Comparison of ENCODE assay signal across 8 mouse cellular contexts in genomic region chr13:59668501-59669093, GRCm38 (mm10). TPM values are rescaled to one million over a fixed set of nuclear protein-coding genes. Genes with fewer than 3 reads are reported as not detected.
DNase-seq lines count a peak whose midpoint lies in the region; ATAC-seq and TF ChIP-seq lines count a peak whose summit lies in the region.
"Had no signal": no experiment of that assay in that cellular context is flagged by ENCODE, and none has a peak within 500 bp of the region (broad histone marks: within the 10 kb centered on the region; RNA-seq: fewer than 3 reads in every experiment).

No protein-coding gene starts in this region.

- no peaks in the 10 kb centered on the region for H3K27me3 ChIP-seq in E14TG2a.4 (ENCODE audit: insufficient read depth, low read length)
- no peaks in the 10 kb centered on the region for H3K27me3 ChIP-seq in heart, postnatal 0 days (ENCODE audit: control insufficient read depth, insufficient read depth, low read length)
- no peaks in the 10 kb centered on the region for H3K27me3 ChIP-seq in liver, embryonic 12.5 days (replicated peaks)
- H3K27me3 ChIP-seq: hindbrain, embryonic 15.5 days had no signal

- WGBS in heart, postnatal 0 days = 27% methylated on average over 11 of the region's 11 CpGs
- WGBS in liver, embryonic 12.5 days (ENCODE audit: insufficient replicate concordance) = 6% methylated on average over 11 of the region's 11 CpGs

- H3K4me2 ChIP-seq in heart, postnatal 0 days (ENCODE audit: low read depth, low read length) = no peak overlapping the region
- peak overlapping the region; percentile 66 for H3K4me2 ChIP-seq in liver, embryonic 12.5 days
- H3K4me2 ChIP-seq: hindbrain, embryonic 15.5 days had no signal

- H3K9me3 ChIP-seq in E14TG2a.4 (ENCODE audit: low read length) = no peaks in the 10 kb centered on the region
- no peaks in the 10 kb centered on the region for H3K9me3 ChIP-seq in heart, postnatal 0 days (replicated peaks; ENCODE audit: control insufficient read depth, low read length)
- H3K9me3 ChIP-seq in liver, embryonic 12.5 days (replicated peaks) = no peaks in the 10 kb centered on the region
- H3K9me3 ChIP-seq: hindbrain, embryonic 15.5 days had no signal

- ATAC-seq in heart, postnatal 0 days (ENCODE audit: insufficient read depth, low read depth) = peak; percentile 72
- peak; percentile 98 for ATAC-seq in liver, embryonic 12.5 days
- ATAC-seq in cerebellum, adult (ENCODE audit: insufficient number of reproducible peaks, low FRiP score, low TSS enrichment) = no peak

- H3K36me3 ChIP-seq in E14TG2a.4 (ENCODE audit: insufficient read depth, low read length) = peaks cover 45% of the 10 kb centered on the region
- peaks cover 7% of the 10 kb centered on the region; the same call in 1 of the 2 replicates for H3K36me3 ChIP-seq in heart, postnatal 0 days (replicated peaks; ENCODE audit: control insufficient read depth, insufficient read depth, low read length)
- peaks cover 70% of the 10 kb centered on the region for H3K36me3 ChIP-seq in liver, embryonic 12.5 days

- H3K9ac ChIP-seq in heart, postnatal 0 days (replicated peaks; ENCODE audit: low read depth, low read length) = no peak overlapping the region
- peak overlapping the region; percentile 55 for H3K9ac ChIP-seq in liver, embryonic 12.5 days
- H3K9ac ChIP-seq: hindbrain, embryonic 15.5 days had no signal

- no peak for TF ChIP-seq EP300 in heart, postnatal 0 days (IDR thresholded peaks at IDR 0.05; ENCODE audit: low read depth)

- peak; percentile 64 for DNase-seq in ZHBTc4 (ENCODE audit: low read depth, low spot score)
- DNase-seq in heart, postnatal 0 days (ENCODE audit: low spot score) = peak; percentile 36
- DNase-seq in spleen, adult 18-20 months = peak; percentile 51 to 55
- DNase-seq in cerebellum, postnatal 10 days = no peak

- peak overlapping the region; percentile 41 for H3K4me3 ChIP-seq in E14TG2a.4 (replicated peaks; ENCODE audit: low read length)
- H3K4me3 ChIP-seq in heart, postnatal 0 days (ENCODE audit: low read depth, low read length) = no peak overlapping the region
- peak overlapping the region; percentile 33 for H3K4me3 ChIP-seq in liver, embryonic 12.5 days
- H3K4me3 ChIP-seq: hindbrain, embryonic 15.5 days had no signal

- peaks cover 92% of the 10 kb centered on the region for H3K4me1 ChIP-seq in E14TG2a.4 (replicated peaks; ENCODE audit: low read depth, low read length)
- H3K4me1 ChIP-seq in heart, postnatal 0 days (ENCODE audit: control insufficient read depth, insufficient read depth) = peaks cover 3% of the 10 kb centered on the region; the same call in 1 of the 2 replicates
- H3K4me1 ChIP-seq in liver, embryonic 12.5 days = peaks cover 78% of the 10 kb centered on the region

- TF ChIP-seq CTCF in E14TG2a.4 (conservative IDR thresholded peaks at IDR 0.05; ENCODE audit: low read length) = no peak
- TF ChIP-seq CTCF in heart, postnatal 0 days (IDR thresholded peaks at IDR 0.05; ENCODE audit: low read depth) = no peak

- H3K27ac ChIP-seq in heart, postnatal 0 days (ENCODE audit: low read depth) = peak overlapping the region; percentile 49; the same call in 1 of the 2 replicates
- H3K27ac ChIP-seq in liver, embryonic 12.5 days = peak overlapping the region; percentile 92
- H3K27ac ChIP-seq: hindbrain, embryonic 15.5 days had no signal

RNA-seq across cellular contexts. Expression of gene Golm1, which starts 7.0 kb away (rescaled TPM):
- total RNA-seq in heart, postnatal 0 days (2014; rRNA removed; ENCODE audit: low replicate concordance) = 26.6 and 30.4 TPM in 2 replicates
- 19.9 and 20.8 TPM in 2 replicates for polyA plus RNA-seq in heart, postnatal 0 days (2015; fragmentation: Nextera tagmentation; extraction: Ambion mirVana)
- 63.8 and 64.2 TPM in 2 replicates for polyA plus RNA-seq in liver, embryonic 12.5 days (2016; fragmentation: Nextera tagmentation; extraction: Ambion mirVana)

RNA-seq across cellular contexts. Expression of gene 4921517D22Rik, which starts 25.3 kb away (rescaled TPM):
- total RNA-seq in heart, postnatal 0 days (2014; rRNA removed; ENCODE audit: low replicate concordance) = not detected in 2 replicates
- polyA plus RNA-seq in heart, postnatal 0 days (2015; fragmentation: Nextera tagmentation; extraction: Ambion mirVana) = not detected in 2 replicates
- not detected in 2 replicates for polyA plus RNA-seq in liver, embryonic 12.5 days (2016; fragmentation: Nextera tagmentation; extraction: Ambion mirVana)
- polyA plus RNA-seq: hindbrain, embryonic 15.5 days had no signal

RNA-seq across cellular contexts. Expression of gene Spata31d1a, which starts 41.5 kb away (rescaled TPM):
- total RNA-seq in heart, postnatal 0 days (2014; rRNA removed; ENCODE audit: low replicate concordance) = not detected in 2 replicates
- polyA plus RNA-seq in heart, postnatal 0 days (2015; fragmentation: Nextera tagmentation; extraction: Ambion mirVana) = not detected in 2 replicates
- 0.05 TPM in 1 of 2 replicates, not detected in the other for polyA plus RNA-seq in liver, embryonic 12.5 days (2016; fragmentation: Nextera tagmentation; extraction: Ambion mirVana)
- polyA plus RNA-seq: hindbrain, embryonic 15.5 days had no signal

RNA-seq across cellular contexts. Expression of gene Spata31d1b, which starts 43.5 kb away (rescaled TPM):
- total RNA-seq in heart, postnatal 0 days (2014; rRNA removed; ENCODE audit: low replicate concordance) = not detected in 2 replicates
- polyA plus RNA-seq in heart, postnatal 0 days (2015; fragmentation: Nextera tagmentation; extraction: Ambion mirVana) = not detected in 2 replicates
- polyA plus RNA-seq in liver, embryonic 12.5 days (2016; fragmentation: Nextera tagmentation; extraction: Ambion mirVana) = not detected in 2 replicates
- polyA plus RNA-seq: hindbrain, embryonic 15.5 days had no signal

Comparison
In these comparisons a context has a peak if more than half of its experiments do, and no peak if none do; other contexts are left out.
1. DNase-seq: peak in ZHBTc4 (single experiment), heart, postnatal 0 days (single experiment) and spleen, adult 18-20 months (2 of 2); none in cerebellum, postnatal 10 days (0 of 2).